Mouse (Mus musculus) adrenal gland, postnatal 10 days (tissue): Measurements from ENCODE around the gene Sap18b. TPM values are rescaled to one million over a fixed set of nuclear protein-coding genes. Genes with fewer than 3 reads are reported as not detected.

ENCODE experiments used
- total RNA-seq, 2 experiments: library from RNA; stranded (reverse); gene quantifications; 2 replicates each; pipeline ENCODE4 v1.2.3; 2021

Gene Sap18b
- total RNA-seq, 2 experiments from 2014 or later, result 154 to 168 TPM

Other genes starting within 250 kb of the Sap18b start
- not detected for gene Prss54, start 249.0 kb upstream of the Sap18b start, total RNA-seq
- gene Gins3, start 191.9 kb upstream of the Sap18b start, total RNA-seq, result 1 to 10 TPM; 3.8 to 5.1 TPM
- 10 to 100 TPM; 23.4 to 46.3 TPM for gene Ndrg4, start 148.4 kb upstream of the Sap18b start, total RNA-seq
- gene Setd6, start 109.5 kb upstream of the Sap18b start, total RNA-seq, result 10 to 100 TPM; 19.1 to 23.2 TPM
- 100 to 1,000 TPM; 120 to 163 TPM for gene Cnot1, start 17.9 kb upstream of the Sap18b start, total RNA-seq
- gene Slc38a7, start 28.2 kb downstream of the Sap18b start, total RNA-seq, result 10 to 100 TPM; 12.9 to 15.5 TPM
- 100 to 1,000 TPM; 163 to 165 TPM for gene Got2, start 63.2 kb downstream of the Sap18b start, total RNA-seq